Mouse (Mus musculus) thymus, postnatal 36 days (tissue): ENCODE measurements around the gene Vgll4.

Experiments used
- DNase-seq, 2 experiments: peaks; one replicate each; pipeline ENCODE4 v3.0.0; 2022; ENCODE audit warnings: mixed read lengths in 2 of 2

Gene Vgll4

DNA sequence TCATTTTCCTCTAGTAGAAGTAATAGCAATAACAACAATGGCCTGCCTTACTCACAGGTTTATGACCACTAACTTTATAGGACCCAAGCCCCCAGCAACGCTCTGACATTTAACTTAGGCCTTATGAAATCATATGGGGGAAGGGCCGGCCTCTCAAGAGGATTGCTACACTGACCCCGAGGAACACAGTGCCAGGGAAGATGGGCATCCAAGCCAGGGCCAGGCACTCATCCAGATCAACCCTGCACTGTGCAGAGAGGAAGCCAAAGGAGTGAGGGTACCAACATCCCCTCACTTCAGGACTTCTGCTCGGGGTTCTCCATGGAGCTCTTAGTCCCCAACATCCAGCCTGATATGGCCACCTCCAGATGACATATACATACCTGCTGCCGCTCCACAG lies 106.3 kb downstream of the Vgll4 start:
- no peak for DNase-seq

DNA sequence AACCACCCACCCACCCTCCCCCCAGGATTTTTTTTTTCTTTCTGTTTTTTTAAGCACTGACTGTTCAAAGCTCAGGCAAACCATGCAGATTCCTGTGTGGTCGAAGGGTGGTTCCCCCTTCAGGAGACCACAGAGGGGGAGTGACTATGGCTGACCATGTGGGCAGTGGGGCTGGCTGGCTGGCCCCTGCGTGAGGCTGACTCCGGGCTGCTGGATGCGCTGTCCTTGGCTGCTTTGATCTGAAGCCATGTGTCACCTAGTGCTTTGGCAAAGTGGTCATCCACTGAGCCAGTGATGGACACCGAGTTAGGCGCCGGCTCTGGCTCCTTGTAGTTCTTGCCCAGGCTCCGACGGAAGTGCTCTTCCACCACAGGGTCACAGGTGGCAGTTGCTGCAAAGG lies 107.7 kb downstream of the Vgll4 start:
- no peak for DNase-seq

- DNase-seq: no peak
Measured at GRCm38 (mm10) chr6:114861591-114861990, 108.2 kb downstream of the Vgll4 start.

GRCm38 (mm10) chr6:114860677-114861568 lies 108.9 kb downstream of the Vgll4 start:
- no peak for DNase-seq

DNA sequence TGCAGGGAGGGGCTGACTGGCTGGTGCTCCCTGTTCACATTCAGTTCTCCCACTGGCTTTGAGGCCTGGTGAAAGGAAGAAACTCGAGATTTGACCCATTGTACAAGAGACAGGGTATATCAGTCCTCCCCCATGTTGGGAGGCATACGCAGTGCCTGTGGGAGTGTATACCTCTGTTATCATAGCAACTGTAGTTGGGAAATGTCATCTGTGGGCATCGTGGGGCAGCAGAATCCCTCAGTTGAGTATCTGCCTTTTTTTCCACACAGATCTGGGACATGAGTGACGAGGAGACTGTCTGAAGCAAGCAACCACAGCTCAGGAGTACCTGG lies 111.1 kb downstream of the Vgll4 start:
- no peak for DNase-seq

DNA sequence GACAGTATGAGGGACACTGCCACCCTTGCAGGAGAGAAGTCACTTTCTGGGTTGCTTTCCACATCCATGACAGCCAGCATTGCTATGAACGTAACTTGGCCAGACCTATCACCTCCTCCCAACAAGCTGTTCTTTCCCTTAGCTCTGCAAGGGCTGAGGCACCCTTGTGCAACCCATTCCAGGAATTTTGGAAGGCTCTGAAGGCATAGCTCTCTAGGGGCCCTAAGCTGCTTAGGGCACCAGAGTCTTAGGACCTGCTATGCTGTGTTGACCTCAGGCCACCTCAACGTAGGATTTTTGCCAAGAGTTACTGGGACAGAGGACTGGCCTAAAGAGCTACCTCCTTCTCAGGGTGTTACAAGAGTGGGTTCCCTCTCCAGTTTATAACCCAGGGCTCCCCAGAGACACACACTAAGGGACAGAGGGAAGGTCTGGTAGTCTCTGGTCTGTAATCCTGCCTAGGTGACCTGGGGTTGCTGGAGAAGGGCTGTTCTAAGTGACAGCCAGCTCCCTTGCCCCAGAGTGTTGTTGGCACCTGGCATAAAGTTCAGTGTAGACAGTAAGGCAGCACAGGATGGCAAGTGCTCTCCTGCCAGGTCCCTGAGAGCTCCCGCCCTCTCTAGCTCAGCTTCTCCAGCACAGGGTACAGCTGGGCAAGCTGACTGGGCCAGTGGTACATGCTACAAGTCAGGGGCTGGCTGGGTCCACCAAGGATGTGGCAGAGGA lies 111.6 kb downstream of the Vgll4 start:
- no peak for DNase-seq

DNA sequence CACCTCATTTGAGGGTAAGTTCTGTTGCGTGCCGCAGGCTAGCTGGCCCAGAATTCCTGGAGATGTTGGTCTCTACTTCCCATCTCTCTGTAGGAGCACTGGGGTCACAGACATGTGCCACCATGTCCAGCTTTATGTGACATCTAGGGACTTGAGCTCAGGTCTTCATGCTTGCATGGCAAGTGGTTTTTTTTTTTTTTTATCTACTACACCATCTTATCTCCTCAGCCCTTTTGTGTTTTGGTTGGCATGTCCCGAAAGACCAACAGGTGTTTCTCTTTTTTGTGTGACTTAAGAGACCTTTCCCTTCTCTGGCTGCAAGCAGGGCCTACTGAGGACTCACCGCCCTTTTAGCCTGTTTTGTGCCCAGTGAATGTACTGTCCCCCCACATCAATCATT lies 113.3 kb downstream of the Vgll4 start:
- DNase-seq: no peak

GRCm38 (mm10) chr6:114855644-114856043 lies 114.2 kb downstream of the Vgll4 start:
- DNase-seq: no peak

GRCm38 (mm10) chr6:114854368-114854767 lies 115.4 kb downstream of the Vgll4 start:
- DNase-seq: no peak

DNA sequence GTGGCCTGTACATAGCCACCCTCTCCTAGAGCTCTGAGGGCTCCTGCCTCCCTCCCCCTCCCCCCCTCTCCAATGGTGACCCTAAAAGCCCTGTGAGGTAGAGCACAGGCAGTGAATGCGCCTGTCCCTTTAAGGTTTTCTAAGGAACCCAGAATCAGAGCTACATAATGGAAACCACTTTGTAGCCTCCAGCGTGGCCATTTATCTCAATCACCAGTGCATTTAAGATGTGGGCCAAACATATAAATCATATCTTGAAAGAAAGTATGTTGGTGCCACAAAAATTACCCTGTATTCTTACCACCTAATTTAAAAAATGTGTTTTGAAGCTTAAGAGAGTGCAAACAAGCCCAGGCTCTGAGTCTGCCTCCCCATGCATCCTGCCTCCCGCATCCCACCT lies 117.1 kb downstream of the Vgll4 start:
- no peak for DNase-seq

- DNase-seq: no peak
Measured at GRCm38 (mm10) chr6:114851688-114852087, 118.1 kb downstream of the Vgll4 start.

GRCm38 (mm10) chr6:114849787-114850186 lies 120.0 kb downstream of the Vgll4 start:
- no peak for DNase-seq

- DNase-seq: no peak
Measured at GRCm38 (mm10) chr6:114848761-114849160, 121.0 kb downstream of the Vgll4 start.

GRCm38 (mm10) chr6:114847582-114848174 lies 122.1 kb downstream of the Vgll4 start:
- DNase-seq: no peak

DNA sequence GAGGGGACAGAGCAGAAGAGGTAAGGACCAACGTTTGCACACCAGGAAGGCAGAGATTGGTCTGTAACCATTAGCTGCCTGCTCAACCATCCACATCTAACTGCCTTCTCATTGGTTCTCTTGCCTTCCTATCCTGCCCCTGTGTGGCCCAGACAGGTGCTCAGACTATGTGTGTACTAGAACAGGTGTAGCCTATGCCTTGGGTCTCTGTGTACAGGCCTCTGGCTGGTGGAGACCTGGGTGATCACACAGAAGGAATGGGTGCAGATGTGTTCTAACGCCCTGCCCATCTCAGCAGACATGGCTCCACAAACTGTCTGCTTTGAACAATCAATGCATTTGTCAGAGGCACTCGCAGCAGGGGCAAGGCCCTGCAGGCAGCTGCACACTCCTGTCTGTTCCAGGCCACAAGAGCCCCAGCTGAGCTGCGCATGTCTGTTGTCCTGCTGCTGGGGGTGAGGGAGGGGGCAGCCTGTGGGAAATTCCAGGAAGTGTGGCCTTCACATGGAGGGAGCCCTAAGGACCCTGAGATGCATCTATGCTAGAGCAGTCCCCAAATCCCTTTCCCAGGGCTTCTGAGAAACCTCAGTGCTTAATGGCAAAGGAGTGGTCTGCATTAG lies 123.5 kb downstream of the Vgll4 start:
- DNase-seq: no peak

DNA sequence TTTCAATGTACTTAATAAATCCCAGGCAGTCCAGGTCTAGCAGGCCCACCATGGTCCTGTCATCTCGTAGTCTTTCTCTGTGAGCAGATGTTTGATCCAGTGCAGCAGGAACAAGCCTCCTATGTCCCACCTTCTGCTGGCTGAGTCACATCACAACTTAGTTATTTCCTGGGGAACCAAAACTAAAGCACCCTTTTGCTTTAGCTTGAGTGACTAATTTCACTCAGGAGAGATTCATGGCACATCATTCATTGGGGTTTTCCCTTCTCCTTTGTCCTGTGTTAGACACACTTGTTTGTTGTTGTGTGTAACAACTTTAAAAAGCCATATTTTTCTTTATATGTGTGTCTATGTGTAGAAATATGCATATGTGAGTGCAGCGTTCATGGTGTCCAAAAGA lies 126.9 kb downstream of the Vgll4 start:
- no peak for DNase-seq

- DNase-seq: no peak
Measured at GRCm38 (mm10) chr6:114842131-114842530, 127.7 kb downstream of the Vgll4 start.

GRCm38 (mm10) chr6:114840012-114840411 lies 129.8 kb downstream of the Vgll4 start:
- no peak for DNase-seq

DNA sequence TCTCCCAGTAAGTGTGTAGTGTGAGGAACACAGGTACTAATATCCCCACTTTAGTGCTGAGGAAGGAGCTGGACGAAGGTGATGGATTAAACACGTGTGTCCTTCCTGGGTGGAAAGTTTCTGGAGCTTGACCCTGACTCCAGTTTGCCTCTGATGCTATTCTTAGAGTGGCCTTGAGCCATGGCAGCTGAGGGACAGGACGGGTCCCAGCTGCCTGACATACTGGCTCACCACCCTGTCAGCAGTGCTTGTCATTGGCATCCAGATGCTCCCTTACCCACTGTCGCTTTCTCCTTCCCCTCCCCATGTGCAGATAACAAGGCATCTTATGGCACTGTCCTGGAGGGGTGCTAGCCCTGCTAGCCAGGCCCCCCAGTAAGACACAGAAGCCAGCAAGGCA lies 130.9 kb downstream of the Vgll4 start:
- DNase-seq: no peak

GRCm38 (mm10) chr6:114836433-114836832 lies 133.4 kb downstream of the Vgll4 start:
- no peak for DNase-seq

DNA sequence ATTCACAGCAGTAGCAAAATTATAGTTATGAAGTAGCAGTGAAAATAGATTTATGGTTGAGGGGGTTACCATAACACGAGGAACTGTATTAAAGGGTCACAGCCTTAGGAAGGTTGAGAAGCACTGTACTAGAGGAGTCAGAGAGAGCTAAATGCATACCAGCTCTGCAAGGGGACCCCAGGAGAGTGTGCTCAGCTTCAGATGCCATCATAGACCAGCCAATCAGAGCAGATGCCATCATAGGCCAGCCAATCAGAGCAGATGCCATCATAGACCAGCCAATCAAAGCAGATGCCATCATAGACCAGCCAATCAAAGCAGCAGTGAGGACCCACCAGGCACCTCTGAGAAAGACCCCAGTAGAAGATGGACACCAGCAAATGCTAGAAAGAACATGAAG lies 134.0 kb downstream of the Vgll4 start:
- no peak for DNase-seq

DNA sequence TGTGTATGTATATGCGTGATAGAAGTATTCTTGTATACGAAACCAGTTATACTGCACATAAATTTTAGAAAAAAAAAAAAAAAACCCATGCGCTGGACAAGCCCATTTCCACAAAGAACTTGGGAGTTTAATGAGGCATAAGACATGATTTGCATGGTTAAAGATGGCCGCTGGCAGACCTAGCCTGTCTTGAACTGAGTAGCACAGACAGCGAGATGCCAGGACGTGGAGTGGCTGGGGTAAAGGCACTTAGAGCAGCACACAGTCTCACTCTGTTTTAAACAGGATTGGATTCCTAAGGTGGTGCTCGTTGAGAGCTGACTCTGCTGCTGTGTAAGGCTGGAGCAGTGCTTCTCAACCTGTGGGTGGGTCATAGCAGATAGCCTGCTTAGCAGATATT lies 134.4 kb downstream of the Vgll4 start:
- DNase-seq: no peak

DNA sequence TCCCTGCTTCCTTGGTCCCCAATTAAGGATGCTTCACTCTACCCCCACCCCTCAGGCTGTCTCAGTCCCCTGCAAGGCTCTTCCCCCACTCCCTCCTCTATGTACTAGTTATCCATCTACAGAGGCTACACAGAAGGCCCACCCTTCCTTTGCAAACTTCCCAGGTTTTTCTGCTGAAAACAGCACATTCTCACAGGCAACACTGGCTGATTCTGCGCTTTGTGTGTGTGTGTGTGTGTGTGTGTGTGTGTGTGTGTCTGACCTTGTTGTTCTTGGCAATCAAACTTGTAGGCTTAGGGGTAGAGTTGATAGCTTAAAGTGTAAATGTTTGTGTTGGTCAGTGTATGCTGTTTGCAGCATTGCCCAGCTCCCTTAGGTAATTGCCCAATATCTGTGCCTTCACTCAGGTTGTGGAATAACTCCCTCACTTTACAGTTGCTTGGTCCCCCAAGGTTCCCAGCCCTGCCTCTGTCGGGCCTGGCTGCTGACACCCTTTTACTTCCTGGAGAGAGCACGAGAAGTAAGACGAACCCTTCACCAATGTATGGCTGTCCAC lies 135.9 kb downstream of the Vgll4 start:
- no peak for DNase-seq
